Mouse (Mus musculus): ENCODE measurements around the gene Tnfaip2. TPM values are rescaled to one million over a fixed set of nuclear protein-coding genes. Genes with fewer than 3 reads are reported as not detected.

Tnfaip2 gene
- polyA plus RNA-seq, 1 experiment from 2014 or later = 1.2 TPM

GRCm38 (mm10) chr12:111466369-111466768 lies 24.1 kb downstream of the Tnfaip2 start:
- H3K27ac ChIP-seq (ENCODE audit: low read depth, low read length) = no peak overlapping the region
- H3K4me1 ChIP-seq (ENCODE audit: control insufficient read depth, insufficient read depth, low read depth, low read length) = no peaks in the 10 kb centered on the region
- H3K4me2 ChIP-seq (ENCODE audit: low read length) = no peak overlapping the region
- H3K4me3 ChIP-seq (ENCODE audit: low read length) = no peak overlapping the region
- H3K36me3 ChIP-seq (ENCODE audit: control insufficient read depth, insufficient read depth, low read length) = no peaks in the 10 kb centered on the region
- no peaks in the 10 kb centered on the region for H3K27me3 ChIP-seq (replicated peaks; ENCODE audit: control insufficient read depth, insufficient read depth, low read length)
- no peaks in the 10 kb centered on the region for H3K9me3 ChIP-seq (ENCODE audit: control insufficient read depth, low read length)
- H3K9ac ChIP-seq (ENCODE audit: low read depth, low read length) = no peak overlapping the region
- 94% methylated on average over 3 of the region's 3 CpGs for WGBS
- ATAC-seq = no peak

- WGBS = 67% methylated on average over 7 of the region's 7 CpGs
- no peak overlapping the region for H3K4me3 ChIP-seq (ENCODE audit: low read length)
- H3K4me1 ChIP-seq (ENCODE audit: control insufficient read depth, insufficient read depth, low read depth, low read length) = no peaks in the 10 kb centered on the region
- no peak overlapping the region for H3K9ac ChIP-seq (ENCODE audit: low read depth, low read length)
- no peak overlapping the region for H3K27ac ChIP-seq (ENCODE audit: low read depth, low read length)
- no peak for ATAC-seq
- no peaks in the 10 kb centered on the region for H3K36me3 ChIP-seq (ENCODE audit: control insufficient read depth, insufficient read depth, low read length)
- H3K27me3 ChIP-seq (replicated peaks; ENCODE audit: control insufficient read depth, insufficient read depth, low read length) = no peaks in the 10 kb centered on the region
- no peak overlapping the region for H3K4me2 ChIP-seq (ENCODE audit: low read length)
- H3K9me3 ChIP-seq (ENCODE audit: control insufficient read depth, low read length) = no peaks in the 10 kb centered on the region
These were observed 25.9 kb downstream of the Tnfaip2 start for GRCm38 (mm10) chr12:111468206-111468605.

DNA sequence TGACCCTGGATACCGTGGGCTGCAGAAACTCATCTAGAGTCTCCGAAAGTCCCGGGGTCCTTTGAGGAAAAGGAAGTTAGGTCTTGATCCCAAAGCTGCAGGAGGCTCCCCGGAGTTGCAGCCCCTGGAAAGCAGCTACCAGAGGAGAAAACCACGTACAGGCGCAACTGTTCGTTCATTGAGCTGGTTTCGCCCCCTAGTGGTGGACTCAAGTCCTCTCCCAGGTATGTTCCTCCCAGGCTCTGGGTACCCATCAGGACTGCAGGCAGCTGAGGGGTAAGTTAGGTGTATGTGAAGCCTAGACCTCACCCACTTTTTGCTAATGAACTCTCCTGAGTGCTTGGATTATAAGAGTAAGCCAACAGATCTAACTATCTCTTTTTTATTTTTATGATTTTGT lies 27.2 kb downstream of the Tnfaip2 start:
- ATAC-seq = no peak
- no peak overlapping the region for H3K9ac ChIP-seq (ENCODE audit: low read depth, low read length)
- no peaks in the 10 kb centered on the region for H3K27me3 ChIP-seq (replicated peaks; ENCODE audit: control insufficient read depth, insufficient read depth, low read length)
- no peak overlapping the region for H3K4me3 ChIP-seq (ENCODE audit: low read length)
- no peaks in the 10 kb centered on the region for H3K9me3 ChIP-seq (ENCODE audit: control insufficient read depth, low read length)
- H3K36me3 ChIP-seq (ENCODE audit: control insufficient read depth, insufficient read depth, low read length) = no peaks in the 10 kb centered on the region
- no peaks in the 10 kb centered on the region for H3K4me1 ChIP-seq (ENCODE audit: control insufficient read depth, insufficient read depth, low read depth, low read length)
- no peak overlapping the region for H3K4me2 ChIP-seq (ENCODE audit: low read length)
- no peak overlapping the region for H3K27ac ChIP-seq (ENCODE audit: low read depth, low read length)
- 9% methylated on average over 8 of the region's 8 CpGs for WGBS

- 76% methylated on average over 1 of the region's 1 CpGs for WGBS
- Histone ChIP-seq H3K9ac (ENCODE audit: low read depth, low read length) (no peak overlapping the region), H3K9me3 (ENCODE audit: control insufficient read depth, low read length) (no peaks in the 10 kb centered on the region), H3K27ac (ENCODE audit: low read depth, low read length) (no peak overlapping the region), H3K27me3 (replicated peaks; ENCODE audit: control insufficient read depth, insufficient read depth, low read length) (no peaks in the 10 kb centered on the region), H3K4me1 (ENCODE audit: control insufficient read depth, insufficient read depth, low read depth, low read length) (peaks cover 4% of the 10 kb centered on the region; the same call in 1 of the 2 replicates), H3K4me3 (ENCODE audit: low read length) (no peak overlapping the region), H3K4me2 (ENCODE audit: low read length) (no peak overlapping the region), H3K36me3 (ENCODE audit: control insufficient read depth, insufficient read depth, low read length) (no peaks in the 10 kb centered on the region)
- no peak for ATAC-seq
These were observed 28.9 kb downstream of the Tnfaip2 start for GRCm38 (mm10) chr12:111471119-111471518.

DNA sequence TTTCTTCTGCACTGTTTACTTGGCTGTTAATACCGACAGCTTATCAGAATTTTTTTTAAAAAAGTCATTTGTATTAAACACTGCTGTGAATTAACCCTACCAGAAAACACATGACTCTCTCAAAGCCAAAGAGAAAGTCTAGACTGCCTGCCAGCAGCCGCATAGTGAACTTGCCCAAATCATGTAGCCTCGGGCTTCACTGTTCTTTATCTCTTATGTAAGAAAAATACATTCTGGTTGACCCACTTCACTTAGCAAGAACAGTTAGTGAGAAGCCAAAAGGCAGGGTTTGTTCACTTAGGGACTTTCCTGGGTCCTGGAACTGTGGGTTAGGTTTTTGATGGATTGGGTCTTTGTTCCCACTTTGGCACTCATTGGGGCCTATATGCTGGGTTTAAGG lies 29.5 kb downstream of the Tnfaip2 start:
- WGBS = 83% methylated on average over 3 of the region's 3 CpGs
- Histone ChIP-seq H3K9me3 (ENCODE audit: control insufficient read depth, low read length) (no peaks in the 10 kb centered on the region), H3K36me3 (ENCODE audit: control insufficient read depth, insufficient read depth, low read length) (no peaks in the 10 kb centered on the region), H3K27ac (ENCODE audit: low read depth, low read length) (no peak overlapping the region), H3K4me3 (ENCODE audit: low read length) (no peak overlapping the region), H3K27me3 (replicated peaks; ENCODE audit: control insufficient read depth, insufficient read depth, low read length) (no peaks in the 10 kb centered on the region), H3K9ac (ENCODE audit: low read depth, low read length) (no peak overlapping the region), H3K4me2 (ENCODE audit: low read length) (no peak overlapping the region), H3K4me1 (ENCODE audit: control insufficient read depth, insufficient read depth, low read depth, low read length) (peaks cover 4% of the 10 kb centered on the region; the same call in 1 of the 2 replicates)
- ATAC-seq = no peak

DNA sequence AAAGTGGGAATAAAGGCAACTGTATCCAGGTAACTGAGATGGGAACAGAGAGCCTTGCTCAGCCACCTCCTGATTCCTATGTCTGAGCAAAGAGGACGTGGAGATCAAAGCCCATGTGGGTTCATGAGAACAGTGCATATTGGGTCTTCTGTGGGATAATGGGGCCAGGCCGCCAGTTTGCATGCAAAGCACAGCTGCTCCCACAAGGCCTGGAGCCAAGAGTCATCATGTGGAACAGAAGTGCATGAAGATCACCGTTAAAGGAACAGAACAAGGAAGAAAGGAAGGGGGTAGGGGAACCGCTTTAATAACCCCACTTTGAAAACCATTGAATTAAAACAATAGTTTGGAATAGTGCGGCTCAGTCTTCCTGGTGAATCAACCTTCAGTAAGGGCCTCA lies 30.6 kb downstream of the Tnfaip2 start:
- Histone ChIP-seq H3K9me3 (ENCODE audit: control insufficient read depth, low read length) (no peaks in the 10 kb centered on the region), H3K36me3 (ENCODE audit: control insufficient read depth, insufficient read depth, low read length) (no peaks in the 10 kb centered on the region), H3K4me2 (ENCODE audit: low read length) (no peak overlapping the region), H3K4me1 (ENCODE audit: control insufficient read depth, insufficient read depth, low read depth, low read length) (peaks cover 4% of the 10 kb centered on the region; the same call in 1 of the 2 replicates), H3K27me3 (replicated peaks; ENCODE audit: control insufficient read depth, insufficient read depth, low read length) (no peaks in the 10 kb centered on the region), H3K27ac (ENCODE audit: low read depth, low read length) (no peak overlapping the region), H3K9ac (ENCODE audit: low read depth, low read length) (no peak overlapping the region), H3K4me3 (ENCODE audit: low read length) (no peak overlapping the region)
- ATAC-seq = no peak
- 37% methylated on average over 5 of the region's 5 CpGs for WGBS

DNA sequence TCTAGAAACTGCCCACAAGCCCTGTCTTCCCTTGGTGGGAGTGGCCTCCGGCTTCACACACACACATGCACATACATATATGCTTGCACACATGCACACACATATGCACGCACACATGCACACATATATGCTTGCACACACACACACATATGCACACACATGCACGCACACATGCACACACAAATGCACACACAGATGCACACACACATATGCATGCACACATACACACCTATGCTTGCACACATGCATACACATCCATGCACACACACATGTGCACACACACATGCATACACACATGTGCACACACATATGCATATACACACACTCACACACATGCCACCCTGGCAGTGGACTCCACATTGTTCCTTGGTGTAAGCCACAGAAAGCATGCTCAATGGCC lies 32.1 kb downstream of the Tnfaip2 start:
- peaks cover 4% of the 10 kb centered on the region; the same call in 1 of the 2 replicates for H3K4me1 ChIP-seq (ENCODE audit: control insufficient read depth, insufficient read depth, low read depth, low read length)
- WGBS = 97% methylated on average over 3 of the region's 3 CpGs
- H3K4me2 ChIP-seq (ENCODE audit: low read length) = no peak overlapping the region
- no peak overlapping the region for H3K9ac ChIP-seq (ENCODE audit: low read depth, low read length)
- ATAC-seq = 0 out of 2 replicates have a peak, but pooled peaks have one; percentile 24
- no peak overlapping the region for H3K4me3 ChIP-seq (ENCODE audit: low read length)
- no peaks in the 10 kb centered on the region for H3K27me3 ChIP-seq (replicated peaks; ENCODE audit: control insufficient read depth, insufficient read depth, low read length)
- no peaks in the 10 kb centered on the region for H3K36me3 ChIP-seq (ENCODE audit: control insufficient read depth, insufficient read depth, low read length)
- no peaks in the 10 kb centered on the region for H3K9me3 ChIP-seq (ENCODE audit: control insufficient read depth, low read length)
- H3K27ac ChIP-seq (ENCODE audit: low read depth, low read length) = peak overlapping the region; percentile 5; the same call in 1 of the 2 replicates

DNA sequence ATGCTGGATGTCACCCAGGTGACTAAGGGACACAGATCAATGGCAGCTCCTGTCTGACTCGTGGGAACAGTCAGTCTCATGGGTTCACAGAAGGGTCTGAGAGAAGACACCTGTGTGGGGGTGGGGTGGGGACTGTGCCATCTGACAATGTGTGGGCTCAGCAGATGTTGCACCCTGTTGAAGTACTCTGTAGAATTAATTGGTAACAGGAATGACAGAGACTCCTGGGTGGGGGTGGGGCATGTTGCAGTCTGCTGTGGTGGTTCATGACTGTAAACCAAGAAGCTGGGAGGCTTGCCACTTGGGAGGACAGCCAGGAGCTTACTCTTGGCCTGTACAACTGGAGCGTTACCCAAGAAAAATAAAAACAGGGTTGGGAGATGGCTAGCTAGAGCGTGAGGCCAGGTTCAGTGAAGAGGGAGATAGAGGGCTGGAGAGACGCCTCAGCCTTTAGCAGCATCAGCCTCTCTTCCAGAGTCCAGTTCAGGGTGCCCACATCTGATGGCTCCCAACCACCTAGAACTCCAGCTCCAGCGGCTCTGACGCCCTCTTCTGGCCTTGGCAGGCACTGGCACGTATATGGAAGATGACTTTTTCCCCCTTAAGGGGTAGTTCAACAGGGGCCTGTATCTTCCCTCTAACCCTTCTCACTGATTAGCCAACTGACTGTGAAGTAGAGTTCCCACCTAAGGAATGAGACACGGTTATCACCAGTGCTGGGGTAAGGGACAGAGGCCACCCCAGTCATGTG lies 32.8 kb downstream of the Tnfaip2 start:
- peak; percentile 64 for ATAC-seq
- WGBS = 59% methylated on average over 8 of the region's 8 CpGs
- no peak overlapping the region for H3K4me3 ChIP-seq (ENCODE audit: low read length)

DNA sequence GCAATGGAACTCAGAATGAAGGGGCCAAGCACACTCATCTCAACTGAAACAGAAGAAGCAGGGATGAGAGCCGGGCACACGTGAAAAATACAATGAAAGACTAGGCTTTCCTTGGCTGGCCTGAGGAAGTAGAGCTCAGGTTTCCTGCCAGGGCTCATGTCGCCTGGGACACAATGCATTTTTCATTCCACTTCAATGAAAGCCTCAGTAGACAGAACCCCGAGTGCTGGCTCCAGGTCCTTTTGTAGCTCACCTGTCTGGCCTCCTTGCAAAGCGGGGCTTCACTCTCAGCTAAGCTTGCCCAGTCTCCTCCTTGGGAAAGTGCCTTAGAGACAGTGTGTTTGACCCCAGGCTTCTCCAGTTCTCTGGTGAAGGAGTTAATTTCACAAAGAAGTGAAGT lies 36.7 kb downstream of the Tnfaip2 start:
- WGBS = 63% methylated on average over 5 of the region's 5 CpGs
- no peak overlapping the region for H3K9ac ChIP-seq (ENCODE audit: low read depth, low read length)
- no peak for ATAC-seq
- H3K27me3 ChIP-seq (replicated peaks; ENCODE audit: control insufficient read depth, insufficient read depth, low read length) = peaks cover 8% of the 10 kb centered on the region
- H3K4me3 ChIP-seq (ENCODE audit: low read length) = no peak overlapping the region
- H3K9me3 ChIP-seq (ENCODE audit: control insufficient read depth, low read length) = no peaks in the 10 kb centered on the region
- H3K36me3 ChIP-seq (ENCODE audit: control insufficient read depth, insufficient read depth, low read length) = no peaks in the 10 kb centered on the region
- H3K27ac ChIP-seq (ENCODE audit: low read depth, low read length) = no peak overlapping the region
- H3K4me2 ChIP-seq (ENCODE audit: low read length) = no peak overlapping the region
- peaks cover 4% of the 10 kb centered on the region; the same call in 1 of the 2 replicates for H3K4me1 ChIP-seq (ENCODE audit: control insufficient read depth, insufficient read depth, low read depth, low read length)

More for the DNA sequence above, 32.8 kb downstream of the Tnfaip2 start:
- Histone ChIP-seq H3K4me1 (ENCODE audit: control insufficient read depth, insufficient read depth, low read depth, low read length) (peaks cover 4% of the 10 kb centered on the region; the same call in 1 of the 2 replicates), H3K4me2 (ENCODE audit: low read length) (no peak overlapping the region), H3K27me3 (replicated peaks; ENCODE audit: control insufficient read depth, insufficient read depth, low read length) (no peaks in the 10 kb centered on the region), H3K27ac (ENCODE audit: low read depth, low read length) (peak overlapping the region; percentile 5; the same call in 1 of the 2 replicates), H3K36me3 (ENCODE audit: control insufficient read depth, insufficient read depth, low read length) (no peaks in the 10 kb centered on the region), H3K9me3 (ENCODE audit: control insufficient read depth, low read length) (no peaks in the 10 kb centered on the region), H3K9ac (ENCODE audit: low read depth, low read length) (no peak overlapping the region)
